Mouse (Mus musculus) small intestine, adult 2 months (tissue): ENCODE measurements around the gene Dpp6.

ENCODE experiments used
- CTCF ChIP-seq: fragments of 200-500 bp; IDR thresholded peaks from 2 replicates; pipeline ENCODE4 v1.5.1; 2012; ENCODE audit warnings: low read depth, mild to moderate bottlenecking, control low read depth, inconsistent platforms, low read length, moderate library complexity, mixed read lengths; ENCODE audit not compliant: insufficient replicate concordance, insufficient read length; ENCODE audit errors: extremely low read depth
- POLR2A ChIP-seq: fragments of 200-500 bp; IDR thresholded peaks from 2 replicates; pipeline ENCODE4 v1.6.1; 2012; ENCODE audit warnings: low read depth, mild to moderate bottlenecking, control low read depth, inconsistent platforms, low read length, moderate library complexity

GRCm38 (mm10) chr5:27357630-27358029, 540.6 kb downstream of the Dpp6 start:
- no peak for TF ChIP-seq POLR2A
- TF ChIP-seq CTCF = no peak
